Mouse (Mus musculus) cerebellum, adult 2 months (tissue): ENCODE measurements around the gene Lif.

Source experiments
- CTCF ChIP-seq: fragments of 200-500 bp; IDR thresholded peaks from 2 replicates; pipeline ENCODE4 v1.5.1; 2011; ENCODE audit warnings: low read depth, mild to moderate bottlenecking, control low read depth, low read length, moderate library complexity, borderline replicate concordance; ENCODE audit not compliant: insufficient read depth
- POLR2A ChIP-seq: fragments of 200-500 bp; IDR thresholded peaks from 2 replicates; pipeline ENCODE4 v1.6.1; 2011; ENCODE audit warnings: low read length, control low read depth, borderline replicate concordance; ENCODE audit not compliant: insufficient read depth

DNA sequence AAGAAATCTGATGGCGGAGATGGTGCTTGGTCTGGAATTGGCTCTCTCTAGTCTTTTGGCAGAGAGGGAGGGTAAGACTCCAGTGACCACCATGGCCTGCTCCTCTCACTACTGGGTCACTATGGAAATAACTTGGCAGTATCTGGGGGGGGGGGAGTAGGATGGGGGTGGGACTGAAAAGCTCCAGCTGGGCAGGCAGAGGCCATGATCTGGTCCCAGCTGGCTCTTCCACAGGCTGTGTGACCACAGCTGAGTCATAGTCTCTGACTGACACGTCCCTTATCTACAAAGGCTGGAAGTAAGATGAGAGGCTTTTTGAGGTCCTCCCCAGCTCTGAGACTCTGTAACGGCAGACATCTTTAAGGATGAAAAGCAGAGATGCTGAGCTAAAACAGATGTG is 40.4 kb downstream of the Lif start:
- TF ChIP-seq CTCF: no peak
- no peak for TF ChIP-seq POLR2A
